Mouse (Mus musculus) CH12.LX (cell line): ENCODE results near the gene Cnr2.

Source experiments
- RCOR1 ChIP-seq: conservative IDR thresholded peaks from 2 replicates; pipeline ENCODE4 v1.6.1; 2012; ENCODE audit warnings: low read depth, mild to moderate bottlenecking, inconsistent platforms, low read length, improper control_type of control experiment
- ZKSCAN1 ChIP-seq: IDR thresholded peaks from 2 replicates; pipeline ENCODE4 v1.6.1; 2012; ENCODE audit warnings: low read depth, inconsistent platforms, low read length, improper control_type of control experiment, borderline replicate concordance

DNA sequence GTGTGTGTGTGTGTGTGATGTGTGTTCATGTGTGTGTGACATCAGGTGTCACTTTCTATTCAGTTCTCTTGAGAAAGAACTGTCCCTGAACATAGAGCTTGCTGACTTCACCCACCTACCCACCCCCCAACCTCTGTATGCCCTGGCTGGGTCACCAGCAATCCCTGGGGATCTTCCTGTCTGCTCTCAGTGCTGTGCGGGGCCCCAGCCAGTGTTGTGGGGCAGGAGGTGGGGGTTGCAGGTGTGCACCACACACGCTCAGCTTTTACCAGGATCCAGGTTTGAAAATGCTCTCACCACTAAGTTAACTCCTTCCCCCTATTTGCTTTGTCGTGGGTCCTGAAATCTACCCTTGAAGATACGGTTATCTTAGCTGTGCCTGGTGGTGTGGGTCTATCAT lies 9.0 kb upstream of the Cnr2 start:
- no peak for TF ChIP-seq ZKSCAN1
- TF ChIP-seq RCOR1, result no peak
